Mouse (Mus musculus): Measurements from ENCODE around the gene Pspc1.
A peak's percentile ranks its signal among the peaks of the same experiment; 100 is the strongest.
"Not testable (repeated sequence)": the region's sequence is repeated elsewhere in the genome, so short reads cannot be mapped to it uniquely, and the experiment has no call there.

The Pspc1 gene

GRCm38 (mm10) chr14:56778200-56778932 lies at the start of gene Pspc1:
TSS of gene Pspc1 (minus strand) at chr14:56778316.
- peak; percentile 97 to 98 for DNase-seq

- DNase-seq, result no peak
These were observed 46.4 kb upstream of the Pspc1 start for GRCm38 (mm10) chr14:56824562-56824961.

GRCm38 (mm10) chr14:56817616-56818015 lies 39.5 kb upstream of the Pspc1 start:
- DNase-seq, result no peak

- no peak for DNase-seq
These were observed 39.0 kb upstream of the Pspc1 start for GRCm38 (mm10) chr14:56817131-56817530.

GRCm38 (mm10) chr14:56816541-56816940 lies 38.4 kb upstream of the Pspc1 start:
- DNase-seq, result no peak

GRCm38 (mm10) chr14:56812520-56813036 lies 34.5 kb upstream of the Pspc1 start:
- DNase-seq, result peak; percentile 74 to 85

- DNase-seq, result peak; percentile 80 to 92
These were observed 33.7 kb upstream of the Pspc1 start, which contains the start of gene Zmym5 for GRCm38 (mm10) chr14:56811701-56812339. TSS of gene Zmym5 (minus strand) at chr14:56811716.

- peak; percentile 47 to 50 for DNase-seq
These were observed 32.9 kb upstream of the Pspc1 start for GRCm38 (mm10) chr14:56810781-56811690.

GRCm38 (mm10) chr14:56793243-56793642 lies 15.1 kb upstream of the Pspc1 start:
- peak; percentile 63 to 69 for DNase-seq

- DNase-seq, result no peak
These were observed 6.5 kb upstream of the Pspc1 start for GRCm38 (mm10) chr14:56784575-56784974.

GRCm38 (mm10) chr14:56778933-56779300 lies 801 bp upstream of the Pspc1 start:
- no peak for DNase-seq

- peak; percentile 69 for DNase-seq
These were observed 568 bp downstream of the Pspc1 start for GRCm38 (mm10) chr14:56777360-56778136.

GRCm38 (mm10) chr14:56776571-56777238 lies 1.4 kb downstream of the Pspc1 start:
- peak in 1 of 2 experiments; percentile 15 for DNase-seq

- DNase-seq, result no peak
These were observed 2.7 kb downstream of the Pspc1 start for GRCm38 (mm10) chr14:56775416-56775815.

- DNase-seq, result not testable (repeated sequence)
These were observed 11.7 kb downstream of the Pspc1 start for GRCm38 (mm10) chr14:56766438-56766837.

- DNase-seq, result not testable (repeated sequence)
These were observed 13.0 kb downstream of the Pspc1 start for GRCm38 (mm10) chr14:56765117-56765516.

- DNase-seq, result peak; percentile 9 to 17
These were observed 26.8 kb downstream of the Pspc1 start for GRCm38 (mm10) chr14:56751282-56751681.

- no peak for DNase-seq
These were observed 37.9 kb downstream of the Pspc1 start for GRCm38 (mm10) chr14:56740175-56740574.

- no peak for DNase-seq
These were observed 51.6 kb downstream of the Pspc1 start for GRCm38 (mm10) chr14:56726493-56726892.

- no peak for DNase-seq
These were observed 72.4 kb downstream of the Pspc1 start for GRCm38 (mm10) chr14:56705687-56706086.

GRCm38 (mm10) chr14:56702644-56703043 lies 75.5 kb downstream of the Pspc1 start:
- DNase-seq, result no peak

All from cerebellum, postnatal 36 days (tissue).